Mouse (Mus musculus) embryo, embryonic 11 days (tissue): Measurements from ENCODE around the gene Sumo1.

Experiments
- DNase-seq: peaks from one replicate; pipeline ENCODE4 v3.0.0-alpha.2; 2015

Gene Sumo1

DNA sequence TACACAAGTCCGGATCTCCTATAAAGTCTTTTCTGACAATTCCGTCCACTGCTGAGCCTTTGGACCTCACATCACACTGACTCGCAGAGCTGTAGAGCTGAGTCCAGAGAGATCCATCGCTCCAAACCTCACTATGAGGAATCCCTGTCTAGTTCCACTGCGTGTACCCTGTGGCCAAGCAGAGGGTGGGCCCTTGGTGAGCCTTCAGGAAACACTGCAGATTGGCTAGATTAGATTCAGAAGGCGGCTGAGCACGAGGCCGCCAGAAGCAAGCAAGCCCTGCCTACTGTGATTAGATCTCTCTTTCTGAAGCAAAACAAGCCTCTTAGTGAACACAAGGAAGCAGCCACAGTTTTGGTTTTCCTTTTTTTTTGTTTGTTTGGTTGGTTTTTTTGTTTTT, 126.7 kb downstream of the Sumo1 start:
- DNase-seq: no peak

DNA sequence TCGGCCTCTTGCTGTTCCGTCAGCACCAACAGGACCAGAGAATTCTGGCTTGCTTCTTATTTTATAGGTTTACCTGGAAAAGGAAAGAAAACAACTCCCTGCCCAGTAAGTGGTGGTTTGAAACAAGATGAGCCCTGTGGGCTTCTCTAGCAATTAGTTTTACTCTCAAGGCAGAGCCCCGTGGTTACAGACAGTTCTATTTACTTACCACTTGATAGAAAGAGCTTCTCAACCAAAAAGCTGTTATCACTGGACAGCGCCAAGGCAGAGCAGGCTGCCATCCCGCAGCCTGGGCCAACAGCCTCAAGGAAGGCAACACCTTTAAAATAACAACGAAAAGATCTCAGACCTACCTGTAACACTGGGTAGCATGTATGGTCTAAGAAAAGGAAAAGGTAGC, 128.4 kb downstream of the Sumo1 start:
- DNase-seq: no peak

DNA sequence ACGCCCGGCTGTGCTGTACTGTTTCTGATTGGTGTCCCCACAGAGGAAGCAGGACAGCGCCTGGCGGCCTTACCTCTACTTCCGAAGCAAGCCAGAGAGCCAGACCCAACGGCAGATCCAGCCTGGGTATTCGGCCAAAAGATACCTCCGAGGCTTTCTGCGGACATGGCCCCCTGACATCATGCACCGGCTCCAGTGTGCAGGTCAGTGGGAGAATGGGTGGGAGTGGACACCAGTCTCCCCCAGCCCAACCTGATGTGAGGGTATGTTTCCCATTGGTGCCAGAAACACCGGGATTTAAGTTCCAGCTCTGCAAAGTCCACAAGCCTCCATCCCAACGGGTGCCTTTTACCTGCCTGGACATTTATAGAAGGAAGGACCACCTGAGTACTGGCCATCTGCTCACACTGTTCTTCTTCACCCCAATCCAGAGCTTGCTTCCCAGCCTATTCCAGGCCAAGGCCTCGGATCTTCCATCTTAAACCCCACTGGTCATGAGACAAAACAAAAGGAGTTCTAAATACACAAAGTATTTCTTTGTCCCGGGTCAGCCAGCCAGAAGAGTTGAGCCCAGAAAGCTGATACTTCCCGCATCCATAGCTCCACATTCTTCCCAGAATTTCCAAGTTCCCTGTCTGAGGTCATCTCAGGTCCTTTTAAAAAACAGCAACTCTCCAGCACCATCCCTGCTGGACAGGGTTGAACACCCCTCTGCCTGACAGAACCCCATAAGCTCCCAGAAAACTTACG, 129.2 kb downstream of the Sumo1 start:
- no peak for DNase-seq

DNA sequence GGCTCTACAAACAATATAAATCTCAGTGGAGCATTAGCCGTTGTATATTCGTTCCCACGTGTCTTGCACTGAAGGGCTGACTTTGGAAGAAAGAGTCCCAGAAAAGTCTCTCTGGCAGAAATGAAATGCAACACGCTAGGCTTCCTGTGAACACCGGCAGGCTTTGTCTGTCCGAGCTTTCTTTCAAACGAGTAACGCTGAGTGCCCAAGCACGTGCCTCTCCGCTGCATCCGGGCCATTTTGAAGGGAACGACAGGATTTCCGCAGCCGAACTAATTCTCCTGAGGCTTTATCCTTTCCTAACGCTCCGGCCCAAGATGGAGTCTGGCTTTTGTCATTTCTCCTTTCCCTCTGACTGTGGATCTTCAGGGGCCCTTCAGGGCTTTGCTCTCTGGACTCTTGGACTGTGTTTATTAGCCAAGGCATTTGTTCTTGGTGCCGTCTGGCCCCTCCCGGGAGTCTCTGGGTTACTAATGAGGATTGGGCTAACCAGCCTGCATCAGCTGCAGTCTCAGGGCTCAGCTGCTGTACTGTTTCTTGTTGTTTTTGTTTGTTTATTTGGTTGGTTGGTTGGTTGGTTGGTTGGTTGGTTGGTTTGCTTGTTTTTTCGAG, 130.0 kb downstream of the Sumo1 start:
- DNase-seq: no peak

DNA sequence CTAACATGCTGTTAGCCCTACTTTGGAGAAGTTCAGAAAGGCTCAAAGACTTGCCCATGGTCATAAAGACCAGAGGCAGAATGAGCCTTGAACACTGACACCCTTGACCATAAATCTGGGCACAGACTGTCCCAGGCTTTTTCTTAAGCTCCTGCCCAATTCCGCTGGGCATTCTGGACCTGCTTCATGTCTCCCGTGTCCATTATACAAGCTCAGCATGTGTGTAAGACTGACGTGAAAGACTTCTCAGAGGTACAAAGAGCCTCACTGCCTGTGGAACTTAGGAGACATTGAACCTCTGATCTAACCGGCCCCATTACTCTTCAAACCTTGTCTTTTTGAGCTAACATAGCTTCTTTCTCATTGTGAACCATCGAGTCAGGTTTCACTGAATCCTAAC, 132.3 kb downstream of the Sumo1 start:
- no peak for DNase-seq
